Mouse (Mus musculus) midbrain, embryonic 16.5 days (tissue): ENCODE results near the gene Gm281. TPM values are rescaled to one million over a fixed set of nuclear protein-coding genes. Genes with fewer than 3 reads are reported as not detected.

Experiments
- ATAC-seq: fragments of 200-750 bp; cut with Nextera tagmentation; 2 replicates; pipeline ENCODE4 v1.8.0; 2017; ENCODE audit warnings: moderate TSS enrichment
- H3K27ac ChIP-seq: fragments of 300-500 bp; sonication (generic); 2 replicates; pipeline ENCODE4 v1.5.1; 2014; ENCODE audit warnings: mild to moderate bottlenecking, low read length, mixed read lengths
- H3K27me3 ChIP-seq: fragments of 300-500 bp; sonication (generic); 2 replicates; pipeline ENCODE4 v1.6.1; 2014; ENCODE audit warnings: low read depth, low read length, mixed read lengths; ENCODE audit not compliant: control insufficient read depth, insufficient read depth
- H3K36me3 ChIP-seq: fragments of 300-500 bp; sonication (generic); 2 replicates; pipeline ENCODE4 v1.6.1; 2014; ENCODE audit warnings: mild to moderate bottlenecking, low read length, moderate library complexity, mixed read lengths; ENCODE audit not compliant: control insufficient read depth, insufficient read depth
- H3K4me1 ChIP-seq: fragments of 300-500 bp; sonication (generic); 2 replicates; pipeline ENCODE4 v1.6.1; 2014; ENCODE audit warnings: mild to moderate bottlenecking, low read length, mixed read lengths; ENCODE audit not compliant: control insufficient read depth, insufficient read depth
- H3K4me2 ChIP-seq: fragments of 300-500 bp; sonication (generic); 2 replicates; pipeline ENCODE4 v1.6.1; 2014; ENCODE audit warnings: mild to moderate bottlenecking, low read length, mixed read lengths
- H3K4me3 ChIP-seq: fragments of 300-500 bp; sonication (generic); 2 replicates; pipeline ENCODE4 v1.5.1; 2014; ENCODE audit warnings: low read depth, mild to moderate bottlenecking, low read length, moderate library complexity, mixed read lengths
- H3K9ac ChIP-seq: fragments of 300-500 bp; sonication (generic); 2 replicates; pipeline ENCODE4 v1.6.1; 2014; ENCODE audit warnings: low read depth, low read length, mixed read lengths
- H3K9me3 ChIP-seq: fragments of 300-500 bp; sonication (generic); replicated peaks from 2 replicates; pipeline ENCODE4 v1.6.1; 2014; ENCODE audit warnings: mild to moderate bottlenecking, low read length, mixed read lengths; ENCODE audit not compliant: control insufficient read depth, poor library complexity, severe bottlenecking
- WGBS: fragments of 180-500 bp; shearing (Covaris S2); extraction: QIAGEN DNeasy Blood & Tissue Kit; methylation state at CpG from one replicate; pipeline ENCODE4 v1.1.7; 2014; 5-methylcytosine and 5-hydroxymethylcytosine counted together
- polyA plus RNA-seq: library from polyadenylated mRNA; unstranded; fragments of >200 nt; fragmentation: Nextera tagmentation; extraction: Ambion mirVana; gene quantifications from 2 replicates; pipeline ENCODE4 v1.2.1, GENCODE M21; 2015

Gm281 gene
- polyA plus RNA-seq, 1 experiment from 2014 or later, result not detected

GRCm38 (mm10) chr14:13906461-13906860 lies 7.8 kb downstream of the Gm281 start:
- no peaks in the 10 kb centered on the region for H3K36me3 ChIP-seq
- H3K9ac ChIP-seq, result no peak overlapping the region
- WGBS, result 76% methylated on average over 1 of the region's 1 CpGs
- no peaks in the 10 kb centered on the region for H3K9me3 ChIP-seq
- no peak overlapping the region for H3K4me2 ChIP-seq
- no peak overlapping the region for H3K27ac ChIP-seq
- H3K4me3 ChIP-seq, result no peak overlapping the region
- ATAC-seq, result no peak
- H3K27me3 ChIP-seq, result no peaks in the 10 kb centered on the region
- no peaks in the 10 kb centered on the region for H3K4me1 ChIP-seq

GRCm38 (mm10) chr14:13901611-13902067 lies 12.6 kb downstream of the Gm281 start:
- peak overlapping the region; percentile 71 for H3K4me2 ChIP-seq
- H3K9me3 ChIP-seq, result no peaks in the 10 kb centered on the region
- no peaks in the 10 kb centered on the region for H3K4me1 ChIP-seq
- peak overlapping the region; percentile 43 for H3K4me3 ChIP-seq
- H3K27me3 ChIP-seq, result no peaks in the 10 kb centered on the region; the same call in 1 of the 2 replicates
- WGBS, result under 1% methylated on average over 22 of the region's 22 CpGs
- ATAC-seq, result peak; percentile 93
- H3K27ac ChIP-seq, result no peak overlapping the region
- no peaks in the 10 kb centered on the region for H3K36me3 ChIP-seq
- peak overlapping the region; percentile 59 for H3K9ac ChIP-seq

GRCm38 (mm10) chr14:13895198-13895597 lies 19.1 kb downstream of the Gm281 start:
- no peak overlapping the region for H3K9ac ChIP-seq
- no peaks in the 10 kb centered on the region for H3K9me3 ChIP-seq
- no peak overlapping the region for H3K4me2 ChIP-seq
- H3K27me3 ChIP-seq, result no peaks in the 10 kb centered on the region
- H3K27ac ChIP-seq, result no peak overlapping the region
- no peaks in the 10 kb centered on the region for H3K36me3 ChIP-seq
- no peak overlapping the region for H3K4me3 ChIP-seq
- no peaks in the 10 kb centered on the region for H3K4me1 ChIP-seq
- ATAC-seq, result no peak

GRCm38 (mm10) chr14:13893748-13894147 lies 20.5 kb downstream of the Gm281 start:
- no peak for ATAC-seq
- no peaks in the 10 kb centered on the region for H3K27me3 ChIP-seq
- H3K4me2 ChIP-seq, result no peak overlapping the region
- no peak overlapping the region for H3K9ac ChIP-seq
- H3K4me3 ChIP-seq, result no peak overlapping the region
- H3K4me1 ChIP-seq, result no peaks in the 10 kb centered on the region
- H3K9me3 ChIP-seq, result no peaks in the 10 kb centered on the region
- H3K27ac ChIP-seq, result no peak overlapping the region
- WGBS, result 81% methylated on average over 3 of the region's 3 CpGs
- H3K36me3 ChIP-seq, result no peaks in the 10 kb centered on the region

- Histone ChIP-seq H3K9me3 (no peaks in the 10 kb centered on the region), H3K4me2 (no peak overlapping the region), H3K9ac (no peak overlapping the region), H3K27ac (no peak overlapping the region), H3K36me3 (no peaks in the 10 kb centered on the region), H3K27me3 (no peaks in the 10 kb centered on the region), H3K4me1 (no peaks in the 10 kb centered on the region), H3K4me3 (no peak overlapping the region)
- no peak for ATAC-seq
Observed at GRCm38 (mm10) chr14:13861416-13861815, 52.9 kb downstream of the Gm281 start.

- ATAC-seq, result peak; percentile 78
- Histone ChIP-seq H3K27me3 (no peaks in the 10 kb centered on the region), H3K9ac (no peak overlapping the region), H3K4me3 (no peak overlapping the region), H3K9me3 (no peaks in the 10 kb centered on the region), H3K4me1 (no peaks in the 10 kb centered on the region), H3K36me3 (no peaks in the 10 kb centered on the region), H3K4me2 (no peak overlapping the region), H3K27ac (no peak overlapping the region)
- 85% methylated on average over 3 of the region's 3 CpGs for WGBS
Observed at GRCm38 (mm10) chr14:13812801-13813479, 101.3 kb downstream of the Gm281 start.

GRCm38 (mm10) chr14:13790446-13790845 lies 123.8 kb downstream of the Gm281 start:
- H3K27me3 ChIP-seq, result no peaks in the 10 kb centered on the region
- no peaks in the 10 kb centered on the region for H3K36me3 ChIP-seq
- no peak overlapping the region for H3K4me2 ChIP-seq
- no peak overlapping the region for H3K27ac ChIP-seq
- no peaks in the 10 kb centered on the region for H3K4me1 ChIP-seq
- H3K9me3 ChIP-seq, result no peaks in the 10 kb centered on the region
- no peak overlapping the region for H3K9ac ChIP-seq
- WGBS, result 44% methylated on average over 1 of the region's 1 CpGs
- ATAC-seq, result no peak
- no peak overlapping the region for H3K4me3 ChIP-seq

GRCm38 (mm10) chr14:13790001-13790400 lies 124.3 kb downstream of the Gm281 start:
- Histone ChIP-seq H3K4me1 (no peaks in the 10 kb centered on the region), H3K9ac (no peak overlapping the region), H3K9me3 (no peaks in the 10 kb centered on the region), H3K36me3 (no peaks in the 10 kb centered on the region), H3K27me3 (no peaks in the 10 kb centered on the region), H3K4me2 (no peak overlapping the region), H3K27ac (no peak overlapping the region), H3K4me3 (no peak overlapping the region)
- 38% methylated on average over 1 of the region's 1 CpGs for WGBS
- no peak for ATAC-seq

- Histone ChIP-seq H3K4me2 (no peak overlapping the region), H3K36me3 (no peaks in the 10 kb centered on the region), H3K4me1 (no peaks in the 10 kb centered on the region), H3K27me3 (no peaks in the 10 kb centered on the region), H3K27ac (no peak overlapping the region), H3K9ac (no peak overlapping the region), H3K9me3 (no peaks in the 10 kb centered on the region), H3K4me3 (no peak overlapping the region)
- WGBS, result 66% methylated on average over 4 of the region's 4 CpGs
- ATAC-seq, result no peak
Observed at GRCm38 (mm10) chr14:13782970-13783369, 131.3 kb downstream of the Gm281 start.
